Mouse (Mus musculus) gastrocnemius, postnatal 4 days (tissue): ENCODE measurements around the gene F2rl1. TPM values are rescaled to one million over a fixed set of nuclear protein-coding genes. Genes with fewer than 3 reads are reported as not detected.

Experiments
- DNase-seq, 2 experiments: peaks; one replicate each; pipeline ENCODE4 v3.0.0; 2021 to 2022; ENCODE audit warnings: low spot score in 2 of 2, mixed read lengths in 2 of 2
- total RNA-seq, 2 experiments: library from RNA; stranded (reverse); gene quantifications; 2 replicates each; pipeline ENCODE4 v1.2.3; 2021

F2rl1 gene
- total RNA-seq, 2 experiments from 2014 or later: 1.4 to 1.6 TPM

DNA sequence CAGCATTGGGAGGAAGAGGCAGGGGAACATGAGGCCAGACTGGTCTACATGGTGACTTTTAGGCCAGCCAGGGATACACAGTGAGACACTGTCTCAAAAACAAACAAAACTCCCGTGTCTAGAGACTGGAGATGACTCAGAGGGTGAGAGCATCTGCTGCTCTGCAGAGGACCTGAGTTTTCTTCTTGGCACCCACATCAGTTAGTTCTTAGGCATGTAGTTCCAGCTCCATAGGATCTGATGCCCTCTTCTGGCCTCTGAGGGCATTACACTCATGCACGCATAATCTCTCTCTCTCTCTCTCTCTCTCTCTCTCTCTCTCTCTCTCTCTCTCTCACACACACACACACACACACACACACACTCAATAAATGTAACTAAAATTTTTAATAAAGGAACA is 54.1 kb downstream of the F2rl1 start:
- peak in 1 of 2 experiments; percentile 32 for DNase-seq

Other genes starting within 250 kb of the F2rl1 start
- gene Zbed3, start 201.6 kb downstream of the F2rl1 start, total RNA-seq: 10 to 100 TPM; 20.6 to 23.3 TPM
- 10 to 100 TPM; 22.4 to 22.5 TPM for gene Aggf1, start 149.9 kb downstream of the F2rl1 start, total RNA-seq
- not detected for gene Crhbp, start 80.3 kb downstream of the F2rl1 start, total RNA-seq
- gene S100z, start 46.5 kb downstream of the F2rl1 start, total RNA-seq: 1 to 10 TPM in 1 of 2 experiments, under 1 TPM in 1; 0.83 to 1.6 TPM
- gene F2r, start 93.3 kb upstream of the F2rl1 start, total RNA-seq: 10 to 100 TPM; 30.2 to 33.2 TPM
- under 1 TPM in 1 of 2 experiments, not detected in 1; 0.10 TPM for gene F2rl2, start 171.6 kb upstream of the F2rl1 start, total RNA-seq